Mouse (Mus musculus) testis, postnatal 10 days (tissue): ENCODE measurements around the gene Olfr938.

Source experiments
- DNase-seq: peaks from one replicate; pipeline ENCODE4 v3.0.0; 2021; ENCODE audit warnings: low spot score

The Olfr938 gene

DNA sequence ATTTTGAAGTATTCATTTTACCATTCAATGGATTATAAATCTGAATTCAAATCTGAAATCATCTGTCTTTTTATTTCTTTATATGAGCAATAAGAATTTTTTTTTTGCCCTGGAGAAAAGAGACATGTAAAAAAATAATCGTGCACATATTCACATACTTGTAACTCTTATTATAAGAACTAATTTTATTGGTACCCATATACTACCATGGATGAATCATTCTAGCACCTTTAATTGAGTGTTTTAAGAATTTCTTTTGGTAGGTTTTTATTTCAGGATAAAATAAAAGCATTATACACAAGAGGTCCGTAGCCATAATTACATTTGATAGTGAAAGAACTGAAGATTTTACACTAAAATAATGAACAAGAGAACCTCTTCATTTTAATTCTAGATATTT lies at the start of gene Olfr938:
Gene Olfr938, minus strand, starts transcription at position 101 of the 400 bp plus-strand sequence.
- no peak for DNase-seq

DNA sequence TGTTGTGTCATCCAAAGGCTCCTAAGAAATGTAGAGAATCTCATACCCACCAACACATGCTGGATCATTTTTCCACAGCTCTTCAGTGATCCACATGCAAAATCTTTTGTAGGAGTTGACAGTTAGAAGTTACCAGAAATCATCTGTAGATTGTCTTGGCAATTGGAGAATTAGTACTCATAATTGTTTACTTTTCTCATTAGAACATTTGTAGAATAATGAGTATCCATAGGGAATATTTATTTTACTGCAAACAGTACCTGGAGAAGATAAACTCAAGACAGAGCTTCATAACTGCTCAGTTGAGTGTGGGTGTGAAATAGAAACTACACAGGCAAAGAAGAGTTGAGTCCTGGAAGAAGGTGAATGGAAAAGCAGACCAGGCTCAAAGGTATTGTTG lies 49.1 kb upstream of the Olfr938 start, which contains the start of gene Olfr27:
Gene Olfr27, plus strand, starts transcription at position 301 of the 400 bp plus-strand sequence.
- no peak for DNase-seq

DNA sequence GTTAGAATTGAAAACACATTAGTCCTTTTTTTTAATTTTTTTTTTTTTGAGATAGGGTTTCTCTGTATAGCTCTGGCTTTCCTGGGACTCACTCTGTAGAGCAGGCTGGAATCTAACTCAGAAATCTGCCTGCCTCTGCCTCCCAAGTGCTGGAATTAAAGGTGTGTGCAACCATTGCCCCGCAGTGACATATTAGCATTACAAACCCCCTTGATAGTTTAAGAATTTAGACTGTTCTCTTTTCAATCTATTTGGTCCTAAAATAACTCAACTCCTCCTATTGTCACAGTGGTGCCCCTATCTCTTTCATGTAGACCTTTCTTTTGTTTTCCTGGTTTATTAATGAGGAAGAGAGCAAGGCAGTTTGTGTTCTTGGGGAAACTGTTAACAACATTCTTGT lies 48.6 kb upstream of the Olfr938 start:
- no peak for DNase-seq

DNA sequence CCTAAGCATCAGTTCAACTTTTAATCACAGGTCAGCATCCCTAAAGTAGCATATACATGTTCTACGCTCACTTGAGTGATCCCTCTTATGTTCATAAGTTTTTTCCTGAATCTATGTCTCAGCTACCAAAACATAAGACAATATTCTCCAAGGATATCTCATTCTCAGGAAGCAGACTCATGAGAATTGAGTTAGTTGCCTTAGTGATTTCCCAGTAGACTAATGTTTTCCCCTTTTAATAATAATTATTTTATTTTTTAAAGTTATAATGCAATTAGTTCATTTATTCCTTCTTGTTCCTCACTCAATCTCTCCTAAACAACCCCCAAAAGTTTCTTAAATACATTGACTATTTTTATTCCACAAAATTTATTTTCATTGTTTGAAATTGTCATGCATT lies 13.8 kb downstream of the Olfr938 start, which contains the start of gene Olfr937:
Gene Olfr937, minus strand, starts transcription at position 101 of the 400 bp plus-strand sequence.
- no peak for DNase-seq
